ENCODE assay signal across 8 mouse cellular contexts in the genomic region with DNA sequence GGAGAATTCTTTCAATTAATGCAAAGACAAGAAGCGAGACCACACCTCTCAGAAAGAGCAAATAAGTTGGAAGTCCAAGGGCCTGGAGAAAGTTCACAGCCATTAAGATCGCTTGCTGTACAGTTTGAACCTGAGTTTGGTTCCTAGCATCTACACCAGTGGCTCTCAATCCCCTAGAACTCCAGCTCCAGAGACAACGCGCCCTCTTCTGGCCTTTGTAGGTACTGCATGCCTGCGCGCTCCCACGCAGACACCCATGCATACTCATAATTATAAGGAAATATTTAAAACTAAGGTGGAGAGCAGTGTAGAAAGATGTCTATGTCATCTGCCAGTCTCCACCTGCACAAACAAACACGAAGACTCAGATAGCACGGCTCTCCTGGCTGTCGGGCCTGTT.
A peak's percentile ranks its signal among the peaks of the same experiment; 100 is the strongest.
DNase-seq lines count a peak whose midpoint lies in the region; ATAC-seq lines count a peak whose summit lies in the region.

No protein-coding gene starts in this region.

- no peaks in the 10 kb centered on the region for H3K4me1 ChIP-seq in neural tube, embryonic 15.5 days

- H3K36me3 ChIP-seq in neural tube, embryonic 15.5 days, result no peaks in the 10 kb centered on the region

- ATAC-seq in neural tube, embryonic 15.5 days (ENCODE audit: low FRiP score), result no peak

- no peak overlapping the region for H3K9ac ChIP-seq in neural tube, embryonic 15.5 days (replicated peaks)

- no peaks in the 10 kb centered on the region for H3K27me3 ChIP-seq in neural tube, embryonic 15.5 days (replicated peaks)

- no peak overlapping the region for H3K4me2 ChIP-seq in neural tube, embryonic 15.5 days

- H3K27ac ChIP-seq in neural tube, embryonic 15.5 days (replicated peaks), result no peak overlapping the region

- 51% methylated on average over 10 of the region's 10 CpGs for WGBS in neural tube, embryonic 15.5 days

- H3K9me3 ChIP-seq in neural tube, embryonic 15.5 days (replicated peaks), result no peaks in the 10 kb centered on the region

- intact Hi-C loops in gastrocnemius, postnatal 36 days (cut with DNase I), result no loop called here

- H3K4me3 ChIP-seq in neural tube, embryonic 15.5 days (replicated peaks), result no peak overlapping the region

- peak; percentile 15 for DNase-seq in gastrocnemius, adult 18-20 months (ENCODE audit: low spot score)
- no peak for DNase-seq in gastrocnemius, postnatal 4 days (ENCODE audit: low spot score in 2 of 2)
- peak; percentile 69 for DNase-seq in neural tube, embryonic 10.5 days (ENCODE audit: extremely low spot score, low spot score)
- DNase-seq in adrenal gland, postnatal 25 days, result peak; percentile 47
- peak; percentile 30 to 44 for DNase-seq in kidney, postnatal 25 days
- DNase-seq in right cerebral cortex, postnatal 4 days, result peak; percentile 60
- DNase-seq in gastrocnemius, postnatal 36 days, result no peak

Comparison
In these comparisons a context has a peak if more than half of its experiments do, and no peak if none do; other contexts are left out.
1. DNase-seq: peak in gastrocnemius, adult 18-20 months (single experiment), neural tube, embryonic 10.5 days (single experiment), adrenal gland, postnatal 25 days (single experiment), kidney, postnatal 25 days (2 of 2) and right cerebral cortex, postnatal 4 days (single experiment); none in gastrocnemius, postnatal 4 days (0 of 2) and gastrocnemius, postnatal 36 days (0 of 2).